Mouse (Mus musculus): ENCODE measurements at regions not wholly inside any gene's neighbourhood (a gene's known extent, or its start where the extent isn't known, plus 50 kb on each side); places are given as distances from the start of the nearest gene placed in this dataset.

GRCm38 (mm10) chr10:66331166-66331565 lies 764.8 kb upstream of the Jmjd1c start:
- TF ChIP-seq CTCF (conservative IDR thresholded peaks at IDR 0.05; ENCODE audit: low read length) (no peak), POU5F1 (IDR thresholded peaks at IDR 0.05; ENCODE audit: borderline replicate concordance, low read length) (no peak), NANOG (IDR thresholded peaks at IDR 0.05; ENCODE audit: borderline replicate concordance, low read length) (no peak)

Measured in E14TG2a.4 (cell line).